Mouse (Mus musculus) WW6 (cell line): ENCODE data around the gene Rcor1.
"Not testable (repeated sequence)": the region's sequence is repeated elsewhere in the genome, so short reads cannot be mapped to it uniquely, and the experiment has no call there.

Experiments
- DNase-seq: peaks from one replicate; pipeline ENCODE4 v3.0.0-alpha.2; 2013; ENCODE audit warnings: low read depth, low spot score

The Rcor1 gene

GRCm38 (mm10) chr12:111067816-111068215 lies 28.7 kb downstream of the Rcor1 start:
- no peak for DNase-seq

DNA sequence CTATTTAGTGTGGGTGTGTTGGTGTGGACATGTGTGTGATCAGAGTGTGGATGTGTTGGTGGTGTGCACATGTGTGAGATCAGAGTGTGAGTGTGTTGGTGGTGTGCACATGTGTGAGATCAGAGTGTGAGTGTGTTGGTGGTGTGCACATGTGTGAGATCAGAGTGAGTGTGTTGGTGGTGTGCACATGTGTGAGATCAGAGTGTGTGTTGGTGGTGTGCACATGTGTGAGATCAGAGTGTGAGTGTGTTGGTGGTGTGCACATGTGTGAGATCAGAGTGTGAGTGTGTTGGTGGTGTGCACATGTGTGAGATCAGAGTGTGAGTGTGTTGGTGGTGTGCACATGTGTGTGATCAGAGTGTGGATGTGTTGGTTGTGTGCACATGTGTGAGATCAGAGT lies 30.1 kb downstream of the Rcor1 start:
- DNase-seq: not testable (repeated sequence)

DNA sequence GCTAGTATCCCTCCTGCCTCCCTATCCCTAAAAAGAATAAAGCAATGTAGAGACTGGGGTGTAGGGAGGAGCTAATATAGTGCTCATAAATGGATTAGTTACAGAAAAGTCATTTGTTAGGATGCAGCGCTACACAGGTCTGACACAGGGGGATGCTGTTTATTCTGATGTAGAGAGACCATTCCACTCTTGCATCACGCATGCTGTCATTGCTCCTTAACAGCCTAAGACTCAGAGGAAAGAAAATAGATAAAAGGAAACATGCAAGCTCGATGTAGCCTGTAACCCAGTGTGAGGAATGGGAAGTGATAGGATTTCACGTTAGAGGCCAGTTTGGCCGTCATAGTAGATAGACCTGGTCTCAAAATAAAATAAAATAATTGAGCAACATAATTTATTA lies 31.9 kb downstream of the Rcor1 start:
- DNase-seq: no peak

DNA sequence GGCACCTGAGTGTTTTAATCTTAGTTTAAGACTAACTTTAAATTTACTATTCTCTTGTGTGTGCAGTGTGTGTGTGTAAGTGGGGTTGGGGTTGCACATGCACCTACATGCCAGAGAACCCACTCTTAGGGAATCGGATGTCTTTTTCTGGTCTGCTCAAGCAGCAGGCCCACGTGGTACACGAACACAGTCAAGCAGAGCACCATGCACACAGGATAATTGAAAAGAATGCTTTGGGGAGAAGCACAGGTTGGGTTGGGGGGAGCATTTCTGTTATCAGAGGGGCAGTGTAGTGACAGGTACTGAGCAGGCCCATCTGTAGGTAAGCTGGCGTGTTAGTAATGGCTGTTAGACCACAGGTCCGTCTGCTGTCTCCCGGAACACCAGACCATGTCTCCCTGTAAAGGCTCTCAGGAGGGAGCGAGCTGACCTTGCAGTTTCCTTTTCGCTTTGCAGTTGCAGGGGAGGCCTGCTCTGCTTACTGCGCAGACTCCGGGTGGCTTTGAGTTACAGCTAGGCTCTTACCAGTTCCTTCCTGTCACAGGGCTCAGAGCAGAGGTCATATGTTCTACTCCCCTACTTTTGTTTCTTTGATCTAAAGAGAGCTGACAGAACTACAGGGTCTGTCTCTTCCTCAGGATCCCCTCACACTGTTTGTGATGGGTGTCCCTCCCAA lies 32.5 kb downstream of the Rcor1 start:
- no peak for DNase-seq

GRCm38 (mm10) chr12:111076385-111076965 lies 37.3 kb downstream of the Rcor1 start:
- DNase-seq: no peak

DNA sequence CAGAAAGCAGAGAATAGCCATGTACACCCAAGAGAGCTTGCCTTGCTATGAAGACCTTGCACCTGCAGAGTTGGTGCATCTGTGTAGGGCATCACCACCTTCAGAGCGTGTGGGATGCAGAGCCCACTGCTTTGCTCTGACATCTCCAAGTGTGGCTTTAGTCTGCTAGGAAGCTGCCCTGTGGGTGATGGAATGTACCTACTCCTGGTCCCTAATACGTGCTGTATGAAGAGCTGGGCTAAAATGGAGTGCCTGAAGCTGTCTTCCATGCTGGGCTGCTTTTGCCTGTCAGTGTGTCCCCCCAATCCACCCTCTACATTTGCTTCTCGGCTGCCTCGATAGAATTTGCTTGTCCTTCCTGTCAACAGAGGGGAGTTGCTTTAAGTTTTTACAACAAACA lies 46.4 kb downstream of the Rcor1 start:
- DNase-seq: no peak

DNA sequence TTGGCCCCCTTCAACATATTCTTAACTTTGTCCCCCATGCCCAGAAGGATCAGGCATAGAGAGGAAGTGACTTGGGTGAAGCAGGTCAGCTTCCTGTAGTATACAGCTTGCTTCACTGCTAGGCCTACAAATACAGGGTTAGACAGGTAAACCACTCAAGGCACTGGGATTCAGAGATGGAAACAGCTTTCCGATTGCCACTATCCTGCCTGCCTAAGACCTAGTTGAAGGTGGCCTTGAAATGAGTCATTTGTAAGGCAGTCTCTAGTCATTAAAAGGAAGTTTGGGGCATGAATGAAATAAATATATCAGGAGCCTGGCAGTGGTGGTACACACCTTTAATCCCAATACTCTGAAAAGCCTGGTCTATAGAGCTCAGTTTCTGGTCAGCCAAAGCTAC lies 47.9 kb downstream of the Rcor1 start:
- DNase-seq: no peak

DNA sequence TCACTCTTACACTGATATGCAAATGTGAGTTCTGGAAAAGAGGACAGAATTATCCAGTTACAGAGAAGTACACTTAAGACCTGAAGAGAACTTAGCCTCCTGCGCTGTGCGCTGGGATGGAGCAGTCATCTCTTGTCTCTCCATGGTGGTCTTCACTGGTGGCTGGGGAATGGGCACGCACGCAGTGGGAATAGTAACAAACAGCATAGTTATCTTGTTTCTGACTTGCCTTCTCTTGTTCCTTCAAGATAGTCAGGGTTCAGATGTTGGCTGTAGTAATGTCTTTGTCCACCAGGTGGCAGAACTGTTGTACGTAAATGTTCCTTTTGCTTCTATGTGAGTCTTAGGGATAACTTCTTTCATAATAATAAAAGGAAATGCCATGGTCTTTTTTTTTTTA lies 49.0 kb downstream of the Rcor1 start:
- peak; percentile 31 for DNase-seq

DNA sequence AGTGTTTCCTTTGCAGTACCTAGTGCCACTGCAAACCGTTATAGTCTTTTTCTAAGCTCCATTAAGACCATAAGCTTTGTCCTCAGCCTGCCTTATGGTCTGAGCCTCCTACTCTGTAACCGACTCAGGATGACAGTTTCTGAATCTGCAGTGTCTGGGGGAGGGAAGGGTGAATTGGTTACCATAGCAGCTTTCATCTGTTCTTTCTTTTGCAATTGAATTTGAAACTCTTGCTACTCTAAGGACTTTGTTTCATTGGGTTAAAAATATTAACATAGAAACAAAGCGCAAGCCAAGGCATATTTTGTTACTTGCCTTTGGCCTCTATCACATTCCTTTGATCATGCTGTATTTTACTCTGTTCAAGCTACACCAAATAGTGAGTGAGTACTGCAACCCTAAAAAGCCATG lies 49.6 kb downstream of the Rcor1 start:
- no peak for DNase-seq

GRCm38 (mm10) chr12:111089145-111089544 lies 50.0 kb downstream of the Rcor1 start:
- no peak for DNase-seq

- no peak for DNase-seq
These were observed 51.6 kb downstream of the Rcor1 start for GRCm38 (mm10) chr12:111090801-111091200.

- no peak for DNase-seq
These were observed 52.8 kb downstream of the Rcor1 start for GRCm38 (mm10) chr12:111091981-111092380.

- no peak for DNase-seq
These were observed 54.9 kb downstream of the Rcor1 start for GRCm38 (mm10) chr12:111094073-111094472.

GRCm38 (mm10) chr12:111095086-111095485 lies 55.9 kb downstream of the Rcor1 start:
- no peak for DNase-seq

- DNase-seq: no peak
These were observed 57.1 kb downstream of the Rcor1 start for GRCm38 (mm10) chr12:111096249-111096648.

DNA sequence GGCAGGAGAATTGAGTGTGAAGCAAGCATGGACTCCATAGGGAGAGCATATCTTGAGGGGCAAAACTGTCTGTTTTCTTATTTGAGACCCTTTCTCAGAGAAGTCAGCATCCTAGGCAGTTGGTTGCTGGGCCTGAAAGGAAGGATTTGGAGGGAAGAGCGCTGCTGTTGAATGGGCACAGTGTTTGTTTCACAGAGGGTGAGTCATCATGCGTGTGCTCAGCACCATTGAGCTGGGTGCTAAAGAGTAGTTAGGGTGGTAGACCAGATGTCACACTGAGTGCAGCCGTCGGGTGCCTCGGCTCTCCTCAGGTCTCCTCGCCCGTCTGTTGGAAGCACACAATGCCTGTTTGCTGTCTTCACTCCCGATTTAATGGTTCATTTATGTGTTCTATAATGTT lies 57.9 kb downstream of the Rcor1 start:
- DNase-seq: no peak

- DNase-seq: no peak
These were observed 72.0 kb downstream of the Rcor1 start for GRCm38 (mm10) chr12:111111176-111111575.

GRCm38 (mm10) chr12:111114593-111114992 lies 75.4 kb downstream of the Rcor1 start:
- no peak for DNase-seq

- DNase-seq: no peak
These were observed 80.4 kb downstream of the Rcor1 start for GRCm38 (mm10) chr12:111119506-111120085.

GRCm38 (mm10) chr12:111120976-111121645 lies 82.0 kb downstream of the Rcor1 start:
- DNase-seq: no peak

GRCm38 (mm10) chr12:111122332-111122852 lies 83.2 kb downstream of the Rcor1 start:
- DNase-seq: peak; percentile 31

- no peak for DNase-seq
These were observed 85.6 kb downstream of the Rcor1 start for GRCm38 (mm10) chr12:111124601-111125260.
